Mouse (Mus musculus) layer of hippocampus, adult 2 months (tissue): ENCODE data around the gene Timm10. TPM values are rescaled to one million over a fixed set of nuclear protein-coding genes. Genes with fewer than 3 reads are reported as not detected.
A peak's percentile ranks its signal among the peaks of the same experiment; 100 is the strongest.

Source experiments
- DNase-seq, 2 experiments: peaks; one replicate each; pipeline ENCODE4 v3.0.0; 2022; ENCODE audit warnings: low spot score in 2 of 2
- H3K27ac ChIP-seq: fragments of 200-600 bp; 2 replicates; pipeline ENCODE4 v1.8.1; 2022
- H3K4me3 ChIP-seq: fragments of 200-600 bp; 2 replicates; pipeline ENCODE4 v1.8.1; 2022; ENCODE audit warnings: mild to moderate bottlenecking
- CTCF ChIP-seq: fragments of 200-600 bp; conservative IDR thresholded peaks from 2 replicates; pipeline ENCODE4 v1.8.1; 2022; ENCODE audit warnings: antibody characterized with exemption, mild to moderate bottlenecking, moderate library complexity
- total RNA-seq, 2 experiments: library from RNA; stranded (reverse); gene quantifications; 2 replicates each; pipeline ENCODE4 v1.2.3; 2021

Timm10 gene
- total RNA-seq, 2 experiments from 2014 or later, result 48.7 to 57.5 TPM

GRCm38 (mm10) chr2:84851130-84852040, 24.6 kb downstream of the Timm10 start:
- DNase-seq, result no peak
- Histone ChIP-seq H3K27ac (no peak overlapping the region), H3K4me3 (no peak overlapping the region; the same call in 1 of the 2 replicates)
- no peak for TF ChIP-seq CTCF

GRCm38 (mm10) chr2:84855732-84856131, 28.9 kb downstream of the Timm10 start:
- Histone ChIP-seq H3K4me3 (no peak overlapping the region), H3K27ac (no peak overlapping the region)
- TF ChIP-seq CTCF, result peak; percentile 77
- DNase-seq, result peak; percentile 61 to 63

GRCm38 (mm10) chr2:84858551-84858950, 31.8 kb downstream of the Timm10 start:
- no peak for DNase-seq
- H3K27ac ChIP-seq, result no peak overlapping the region
- no peak for TF ChIP-seq CTCF
- H3K4me3 ChIP-seq, result no peak overlapping the region

GRCm38 (mm10) chr2:84859991-84860780, 33.4 kb downstream of the Timm10 start:
- no peak overlapping the region for H3K27ac ChIP-seq
- DNase-seq, result no peak
- TF ChIP-seq CTCF, result no peak
- no peak overlapping the region for H3K4me3 ChIP-seq

DNA sequence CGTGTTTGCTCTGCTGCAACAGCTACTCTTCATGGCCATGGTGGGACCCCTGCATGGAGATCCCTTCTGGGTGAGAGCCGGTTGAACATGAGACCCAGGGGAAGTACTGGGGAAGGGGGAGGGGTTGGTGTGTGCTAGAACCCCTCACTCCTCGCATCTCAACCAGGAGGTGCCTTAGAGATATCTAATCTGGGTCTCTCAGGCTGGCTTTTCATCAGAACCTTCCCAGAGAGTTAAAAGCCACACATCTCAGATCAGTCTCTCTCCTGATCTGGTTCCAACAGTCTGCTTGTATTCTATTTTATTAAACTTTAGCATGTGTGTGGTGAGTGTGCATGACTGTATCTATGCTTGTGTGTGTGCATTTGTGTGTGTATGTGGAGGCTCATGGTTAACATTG, 34.6 kb downstream of the Timm10 start:
- no peak overlapping the region for H3K27ac ChIP-seq
- TF ChIP-seq CTCF, result no peak
- DNase-seq, result no peak
- no peak overlapping the region for H3K4me3 ChIP-seq

- Histone ChIP-seq H3K27ac (no peak overlapping the region), H3K4me3 (no peak overlapping the region)
- no peak for TF ChIP-seq CTCF
- DNase-seq, result no peak
Measured at GRCm38 (mm10) chr2:84862231-84862630, 35.4 kb downstream of the Timm10 start.

DNA sequence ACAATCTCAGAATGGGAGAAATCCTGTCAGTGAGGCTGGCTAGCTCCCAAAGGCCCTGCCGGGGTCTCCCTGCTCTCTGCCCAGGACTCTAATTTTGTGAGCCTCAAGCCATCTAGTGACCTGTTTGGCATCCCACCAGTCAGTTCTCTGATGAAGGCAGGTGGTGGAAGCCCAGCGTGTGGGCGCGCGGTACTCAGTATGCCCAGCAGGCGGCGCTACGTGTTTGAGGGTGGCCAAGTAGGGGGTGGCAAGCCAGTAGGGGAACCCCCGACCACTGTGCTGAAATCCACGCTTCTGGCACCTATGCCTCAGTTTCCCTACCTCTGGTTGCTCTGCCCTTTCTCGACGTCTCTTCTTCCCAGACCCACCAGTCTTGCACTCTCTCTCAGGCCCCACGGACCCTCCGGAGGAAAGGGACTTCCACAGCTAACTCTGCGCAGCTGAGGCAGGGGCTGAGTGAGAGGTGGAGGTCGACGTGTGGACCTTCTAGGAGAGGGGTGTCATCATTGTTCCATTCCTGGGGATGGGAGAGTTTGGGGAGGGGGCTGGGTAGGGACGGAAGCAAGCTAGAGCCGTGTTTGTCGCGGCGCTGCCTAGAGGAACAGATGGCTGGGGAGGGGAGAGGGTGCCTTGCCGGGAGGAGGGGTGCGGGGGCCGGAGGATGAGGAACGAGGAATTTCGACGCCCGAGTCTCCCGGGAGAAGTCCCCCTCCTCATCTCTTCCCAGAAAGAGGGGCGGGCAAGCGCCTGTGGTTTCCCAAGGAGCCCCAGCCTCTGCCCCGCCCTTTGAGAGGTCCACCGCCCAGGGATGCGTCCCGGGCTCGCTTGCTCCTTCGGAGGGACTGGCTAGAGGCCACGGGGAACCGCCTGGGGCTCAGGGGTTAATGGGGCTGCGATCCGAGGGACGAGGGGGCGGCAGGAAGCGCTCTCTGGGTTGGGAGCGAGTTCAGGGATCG, 39.1 kb downstream of the Timm10 start:
- Histone ChIP-seq H3K27ac (peak overlapping the region; percentile 97), H3K4me3 (peak overlapping the region; percentile 57)
- peak; percentile 89 for TF ChIP-seq CTCF
- peak; percentile 75 to 84 for DNase-seq

GRCm38 (mm10) chr2:84868521-84868943, 41.7 kb downstream of the Timm10 start:
- TF ChIP-seq CTCF, result peak; percentile 91
- DNase-seq, result peak; percentile 76 to 80
- Histone ChIP-seq H3K4me3 (no peak overlapping the region), H3K27ac (peak overlapping the region; percentile 78)

- Histone ChIP-seq H3K27ac (peak overlapping the region; percentile 78), H3K4me3 (no peak overlapping the region)
- DNase-seq, result no peak
- TF ChIP-seq CTCF, result no peak
Measured at GRCm38 (mm10) chr2:84868977-84869376, 42.2 kb downstream of the Timm10 start.

DNA sequence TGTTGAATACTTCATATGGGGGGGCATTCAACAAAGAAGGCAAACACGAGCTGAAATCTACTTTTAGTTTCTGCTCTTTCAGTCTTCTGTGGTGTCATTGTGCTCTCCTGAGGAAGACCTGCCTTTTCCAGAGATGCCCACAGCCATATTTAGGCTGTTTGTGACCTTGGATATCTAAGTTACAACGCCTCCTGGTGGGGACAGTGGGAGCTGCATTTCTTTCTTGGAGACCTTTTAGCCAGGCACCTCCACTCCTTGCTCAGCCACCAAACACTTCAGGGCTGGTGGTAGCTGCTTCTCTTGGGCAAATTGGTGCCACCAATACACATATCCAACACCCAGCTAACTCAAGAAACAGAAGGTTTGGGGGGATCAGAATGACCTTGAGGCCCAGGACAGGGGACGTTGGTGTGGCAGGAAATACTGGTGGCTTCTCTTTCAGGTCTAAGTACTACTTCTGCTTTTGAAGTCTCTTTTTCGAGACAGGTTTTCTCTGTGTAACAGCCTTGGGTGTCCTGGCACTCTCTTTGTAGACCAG, 43.9 kb downstream of the Timm10 start:
- TF ChIP-seq CTCF, result peak; percentile 58
- peak overlapping the region; percentile 78 for H3K27ac ChIP-seq
- no peak for DNase-seq

DNA sequence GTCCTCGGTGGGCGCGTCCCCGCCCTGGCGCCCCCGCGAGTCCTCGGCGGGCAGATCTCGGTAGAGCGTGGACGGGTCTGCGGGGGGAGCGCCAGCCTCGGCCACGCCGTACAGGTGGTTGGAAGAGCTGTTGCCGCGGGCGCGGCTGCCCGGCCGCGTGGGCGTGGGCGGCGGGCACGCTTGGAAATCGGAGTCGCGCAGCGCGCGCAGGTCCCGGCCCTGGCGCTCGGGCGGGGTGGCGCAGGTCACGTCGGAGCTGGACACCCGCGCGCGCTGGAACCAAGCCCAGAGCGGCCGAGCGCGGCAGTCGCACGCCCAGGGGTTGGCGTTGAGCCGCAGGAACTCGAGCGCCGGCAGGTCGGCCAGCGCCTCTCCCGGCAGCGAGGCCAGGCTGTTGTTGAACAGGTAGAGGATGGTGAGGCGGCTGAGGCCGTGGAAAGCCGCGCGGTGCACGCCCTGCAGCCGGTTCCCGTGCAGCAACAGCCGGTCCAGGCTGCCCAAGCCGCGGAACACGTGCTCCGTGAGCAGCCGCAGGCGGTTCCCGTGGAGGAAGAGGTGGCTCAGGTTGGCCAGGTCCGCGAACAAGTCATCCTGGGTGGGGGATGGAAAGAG, 45.4 kb downstream of the Timm10 start:
- H3K27ac ChIP-seq, result peak overlapping the region; percentile 78

More for the DNA sequence above, 43.9 kb downstream of the Timm10 start:
- no peak overlapping the region for H3K4me3 ChIP-seq

More for the DNA sequence above, 45.4 kb downstream of the Timm10 start:
- no peak for TF ChIP-seq CTCF
- no peak for DNase-seq
- H3K4me3 ChIP-seq, result peak overlapping the region; percentile 22
